In genomic region chr13:47554198-47554597, GRCm38 (mm10) we compare ENCODE assay signal across 24 mouse cellular contexts.
"Had no signal": no experiment of that assay in that cellular context is flagged by ENCODE, and none has a peak within 500 bp of the region (broad histone marks: within the 10 kb centered on the region; RNA-seq: fewer than 3 reads in every experiment).

No protein-coding gene starts in this region.

- ATAC-seq: hindbrain, postnatal 0 days; intestine, embryonic 15.5 days; liver, embryonic 12.5 days had no signal

- H3K9me3 ChIP-seq: hindbrain, embryonic 13.5 days; hindbrain, embryonic 15.5 days; intestine, embryonic 15.5 days; kidney, embryonic 15.5 days; limb, embryonic 12.5 days; limb, embryonic 15.5 days; liver, embryonic 12.5 days had no signal

- DNase-seq: gastrocnemius, postnatal 14 days; gastrocnemius, postnatal 36 days; heart, adult 11 months; heart, adult 2 months; heart, postnatal 14 days; heart, postnatal 36 days; kidney, adult 11 months; kidney, adult 2 months; kidney, adult 9 months; kidney, postnatal 14 days; kidney, postnatal 36 days; layer of hippocampus, adult 9-11 months; layer of hippocampus, postnatal 36 days; left cerebral cortex, postnatal 4 days had no signal

- H3K27me3 ChIP-seq: hindbrain, embryonic 13.5 days; hindbrain, embryonic 15.5 days; intestine, embryonic 15.5 days; kidney, embryonic 15.5 days; limb, embryonic 12.5 days; limb, embryonic 15.5 days; liver, embryonic 12.5 days had no signal

- H3K27ac ChIP-seq: heart, adult 2 months; hindbrain, embryonic 13.5 days; hindbrain, embryonic 15.5 days; hindbrain, postnatal 0 days; intestine, embryonic 15.5 days; kidney, embryonic 15.5 days; kidney, postnatal 0 days; limb, embryonic 12.5 days; limb, embryonic 15.5 days; liver, embryonic 12.5 days had no signal

- H3K4me1 ChIP-seq: hindbrain, embryonic 13.5 days; hindbrain, embryonic 15.5 days; intestine, embryonic 15.5 days; kidney, embryonic 15.5 days; limb, embryonic 12.5 days; limb, embryonic 15.5 days; liver, embryonic 12.5 days had no signal

- H3K9ac ChIP-seq: hindbrain, embryonic 13.5 days; hindbrain, embryonic 15.5 days; intestine, embryonic 15.5 days; kidney, embryonic 15.5 days; limb, embryonic 12.5 days; limb, embryonic 15.5 days; liver, embryonic 12.5 days had no signal

- H3K36me3 ChIP-seq: hindbrain, embryonic 13.5 days; hindbrain, embryonic 15.5 days; intestine, embryonic 15.5 days; kidney, embryonic 15.5 days; limb, embryonic 12.5 days; limb, embryonic 15.5 days; liver, embryonic 12.5 days had no signal

- H3K4me2 ChIP-seq: heart, embryonic 11.5 days; hindbrain, embryonic 13.5 days; hindbrain, embryonic 15.5 days; intestine, embryonic 15.5 days; kidney, embryonic 15.5 days; limb, embryonic 12.5 days; limb, embryonic 15.5 days; liver, embryonic 12.5 days had no signal

- H3K4me3 ChIP-seq: heart, adult 2 months; hindbrain, embryonic 13.5 days; hindbrain, embryonic 15.5 days; intestine, embryonic 15.5 days; kidney, embryonic 15.5 days; limb, embryonic 12.5 days; limb, embryonic 15.5 days; liver, embryonic 12.5 days had no signal
